Mouse (Mus musculus) lung, postnatal 0 days (tissue): ENCODE data around the gene Mex3d.

Experiments
- CTCF ChIP-seq: IDR thresholded peaks from 2 replicates; pipeline ENCODE4 v1.5.1; 2016; ENCODE audit warnings: antibody characterized with exemption, mild to moderate bottlenecking
- EP300 ChIP-seq: IDR thresholded peaks from 2 replicates; pipeline ENCODE4 v1.6.1; 2016; ENCODE audit warnings: antibody characterized with exemption, mild to moderate bottlenecking, control low read depth

DNA sequence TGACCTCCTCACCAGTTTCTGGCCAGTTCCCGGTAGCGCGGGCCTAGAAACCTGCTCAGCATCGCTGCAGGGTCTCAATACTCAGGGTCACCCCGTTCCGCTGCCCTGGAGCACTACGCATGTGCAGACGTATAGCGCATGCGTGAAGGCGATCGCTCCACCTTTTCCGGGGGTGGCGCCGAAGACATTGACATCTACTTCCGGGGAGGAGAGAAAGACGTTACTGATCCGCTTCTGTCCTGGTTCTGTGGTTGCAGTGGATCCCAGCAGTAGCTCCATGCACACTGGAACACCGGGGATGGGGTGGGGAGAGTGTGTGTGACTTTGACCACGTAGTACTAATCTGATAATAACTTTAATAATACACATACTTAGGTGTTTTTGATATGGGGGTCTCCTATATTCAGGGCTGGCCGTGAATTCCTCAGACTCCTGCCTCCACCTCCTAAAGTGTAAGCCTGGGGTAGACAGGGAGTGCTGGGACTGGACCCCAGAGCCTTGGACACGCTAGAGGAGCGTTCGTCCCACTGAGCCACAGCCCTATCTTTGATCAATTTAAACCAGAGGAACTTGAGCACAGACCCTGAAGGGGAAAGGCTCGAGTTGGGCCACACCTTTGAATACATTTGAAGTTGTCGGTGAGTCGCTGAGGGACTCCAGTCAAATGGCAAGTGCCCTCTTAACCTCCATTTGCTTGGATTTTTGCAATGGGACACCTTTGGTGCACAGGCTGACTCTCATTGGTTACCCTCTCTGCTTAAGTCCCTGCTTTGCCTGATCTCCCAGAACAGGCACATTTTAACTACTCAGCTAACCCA is 19.4 kb upstream of the Mex3d start, which contains the start of gene Uqcr11:
- TF ChIP-seq CTCF (no peak), EP300 (no peak)
